Mouse (Mus musculus): ENCODE measurements around the gene Tada2a. TPM values are rescaled to one million over a fixed set of nuclear protein-coding genes. Genes with fewer than 3 reads are reported as not detected.

Gene Tada2a
- total and polyA plus RNA-seq, 2 experiments from 2014 or later = 24.8 to 30.1 TPM

DNA sequence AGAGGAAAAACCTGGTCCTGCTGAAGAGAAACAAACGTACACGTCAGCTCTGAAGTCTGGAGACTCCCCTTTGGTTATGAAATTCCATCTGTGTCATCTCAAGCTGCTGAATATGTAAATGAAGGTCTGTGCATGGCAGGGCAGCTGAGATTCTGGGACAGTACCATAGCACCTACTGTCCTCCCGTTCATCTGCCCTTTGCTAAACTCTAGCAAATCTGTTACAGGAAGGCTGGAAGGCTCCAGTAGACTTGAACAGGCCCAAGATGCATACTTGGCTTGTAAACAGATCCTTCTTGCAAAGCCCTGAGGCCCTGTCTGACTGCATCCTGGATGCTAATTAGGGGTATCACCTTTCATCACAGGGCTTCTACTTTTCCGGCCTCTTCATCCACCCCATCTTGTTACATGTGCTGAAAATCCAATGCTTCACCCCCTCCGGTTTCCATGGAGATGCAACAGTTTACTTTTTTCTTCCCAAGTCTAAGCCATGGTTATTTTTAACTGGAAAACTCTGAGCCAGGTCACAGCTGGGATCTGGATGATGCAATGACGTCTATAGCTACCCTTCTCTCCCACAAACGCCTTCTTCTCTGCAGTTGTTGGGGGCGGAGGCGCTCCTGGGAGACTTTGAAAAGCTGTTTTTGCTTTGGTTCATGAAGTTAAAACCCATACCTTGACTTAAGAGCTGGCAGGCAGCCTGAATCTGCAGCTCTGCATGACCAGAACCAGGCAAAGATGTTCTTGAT is 56.3 kb downstream of the Tada2a start:
- WGBS = 45% methylated on average over 9 of the region's 9 CpGs
- Histone ChIP-seq H3K36me3 (ENCODE audit: insufficient read depth) (peaks cover under 1% of the 10 kb centered on the region; the same call in 1 of the 2 replicates), H3K4me2 (ENCODE audit: low read depth) (no peak overlapping the region), H3K9ac (no peak overlapping the region), H3K9me3 (ENCODE audit: low read length) (no peaks in the 10 kb centered on the region), H3K4me1 (ENCODE audit: insufficient read depth) (peaks cover 10% of the 10 kb centered on the region), H3K27ac (ENCODE audit: low read depth, low read length) (no peak overlapping the region), H3K27me3 (ENCODE audit: insufficient read depth, low read length) (no peaks in the 10 kb centered on the region), H3K4me3 (ENCODE audit: low read depth, low read length) (no peak overlapping the region)
- DNase-seq (peak; percentile 52), ATAC-seq (peak; percentile 68)
- no peak for TF ChIP-seq CTCF (IDR thresholded peaks at IDR 0.05; ENCODE audit: low read depth)

- DNase-seq (no peak), ATAC-seq (no peak)
- H3K4me3 ChIP-seq (ENCODE audit: low read depth, low read length) = peak within 1 kb of the TSS; percentile 72
- H3K9ac ChIP-seq = peak within 1 kb of the TSS; percentile 51
- TF ChIP-seq CTCF (IDR thresholded peaks at IDR 0.05; ENCODE audit: low read depth) = no peak
- 22% methylated on average over 11 of the region's 11 CpGs for WGBS
- peaks cover 5% of the 10 kb centered on the region for H3K27me3 ChIP-seq (ENCODE audit: insufficient read depth, low read length)
- H3K9me3 ChIP-seq (ENCODE audit: low read length) = no peaks in the 10 kb centered on the region
- H3K36me3 ChIP-seq (ENCODE audit: insufficient read depth) = no peaks in the 10 kb centered on the region
- peak within 1 kb of the TSS; percentile 42; the same call in 1 of the 2 replicates for H3K27ac ChIP-seq (ENCODE audit: low read depth, low read length)
- peaks cover 17% of the 10 kb centered on the region for H3K4me1 ChIP-seq (ENCODE audit: insufficient read depth)
- H3K4me2 ChIP-seq (ENCODE audit: low read depth) = peak within 1 kb of the TSS; percentile 94
Measured at GRCm38 (mm10) chr11:84069034-84069370, 60.4 kb downstream of the Tada2a start, which contains the start of gene Dusp14. Gene Dusp14 (minus strand): TSS chr11:84069261.

- 6% methylated on average over 60 of the region's 63 CpGs for WGBS
Measured at GRCm38 (mm10) chr11:84068191-84069033, 61.0 kb downstream of the Tada2a start.

DNA sequence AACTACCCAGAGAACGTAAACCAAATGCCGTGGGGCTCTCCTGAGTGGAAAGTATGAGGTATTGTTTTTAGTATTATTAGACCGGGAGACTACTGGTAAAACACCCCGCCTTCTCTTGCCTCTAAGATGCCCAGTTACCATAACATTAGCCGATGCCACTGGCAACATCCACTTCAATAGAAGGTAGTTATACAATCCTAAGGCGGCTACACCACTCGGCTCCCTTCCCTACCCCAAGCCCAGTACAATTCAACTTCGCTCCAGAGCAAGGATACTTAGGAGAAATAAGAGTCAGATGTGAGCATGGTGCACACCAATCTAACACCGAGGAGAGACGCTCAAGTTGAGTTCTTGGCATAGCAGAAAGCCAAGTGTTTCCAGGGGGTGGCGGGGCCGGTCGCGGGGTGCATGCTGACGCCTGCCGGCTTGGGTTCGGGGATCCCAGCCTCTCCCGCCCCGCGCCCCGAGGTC is 61.6 kb downstream of the Tada2a start:
- DNase-seq (no peak), ATAC-seq (peak; percentile 23; the same call in 1 of the 2 replicates)
- Histone ChIP-seq H3K27ac (ENCODE audit: low read depth, low read length) (peak overlapping the region; percentile 42), H3K9me3 (ENCODE audit: low read length) (no peaks in the 10 kb centered on the region), H3K9ac (peak overlapping the region; percentile 51), H3K4me3 (ENCODE audit: low read depth, low read length) (peak overlapping the region; percentile 72), H3K36me3 (ENCODE audit: insufficient read depth) (no peaks in the 10 kb centered on the region), H3K4me1 (ENCODE audit: insufficient read depth) (peaks cover 14% of the 10 kb centered on the region), H3K27me3 (ENCODE audit: insufficient read depth, low read length) (peaks cover 5% of the 10 kb centered on the region), H3K4me2 (ENCODE audit: low read depth) (peak overlapping the region; percentile 94)
- no peak for TF ChIP-seq CTCF (IDR thresholded peaks at IDR 0.05; ENCODE audit: low read depth)
- 1% methylated on average over 21 of the region's 21 CpGs for WGBS

More at GRCm38 (mm10) chr11:84068191-84069033, 61.0 kb downstream of the Tada2a start:
- peak; percentile 76 for ATAC-seq
- peak; percentile 78 for DNase-seq
- H3K9me3 ChIP-seq (ENCODE audit: low read length) = no peaks in the 10 kb centered on the region
- H3K4me1 ChIP-seq (ENCODE audit: insufficient read depth) = peaks cover 17% of the 10 kb centered on the region
- peak overlapping the region; percentile 72 for H3K4me3 ChIP-seq (ENCODE audit: low read depth, low read length)
- TF ChIP-seq CTCF (IDR thresholded peaks at IDR 0.05; ENCODE audit: low read depth) = no peak
- no peaks in the 10 kb centered on the region for H3K36me3 ChIP-seq (ENCODE audit: insufficient read depth)
- peaks cover 5% of the 10 kb centered on the region for H3K27me3 ChIP-seq (ENCODE audit: insufficient read depth, low read length)
- H3K27ac ChIP-seq (ENCODE audit: low read depth, low read length) = peak overlapping the region; percentile 42; the same call in 1 of the 2 replicates
- peak overlapping the region; percentile 51 for H3K9ac ChIP-seq
- peak overlapping the region; percentile 94 for H3K4me2 ChIP-seq (ENCODE audit: low read depth)

GRCm38 (mm10) chr11:84066927-84067645 is 62.3 kb downstream of the Tada2a start:
- no peaks in the 10 kb centered on the region for H3K36me3 ChIP-seq (ENCODE audit: insufficient read depth)
- H3K4me2 ChIP-seq (ENCODE audit: low read depth) = peak overlapping the region; percentile 94
- peaks cover 14% of the 10 kb centered on the region for H3K4me1 ChIP-seq (ENCODE audit: insufficient read depth)
- H3K27ac ChIP-seq (ENCODE audit: low read depth, low read length) = no peak overlapping the region
- H3K9me3 ChIP-seq (ENCODE audit: low read length) = no peaks in the 10 kb centered on the region
- H3K4me3 ChIP-seq (ENCODE audit: low read depth, low read length) = peak overlapping the region; percentile 72
- H3K9ac ChIP-seq = 0 out of 2 replicates have a peak overlapping the region, but pooled peaks have one; percentile 18
- H3K27me3 ChIP-seq (ENCODE audit: insufficient read depth, low read length) = peaks cover 5% of the 10 kb centered on the region
- WGBS = 5% methylated on average over 18 of the region's 18 CpGs
- no peak for TF ChIP-seq CTCF (IDR thresholded peaks at IDR 0.05; ENCODE audit: low read depth)
- DNase-seq (no peak), ATAC-seq (no peak)

DNA sequence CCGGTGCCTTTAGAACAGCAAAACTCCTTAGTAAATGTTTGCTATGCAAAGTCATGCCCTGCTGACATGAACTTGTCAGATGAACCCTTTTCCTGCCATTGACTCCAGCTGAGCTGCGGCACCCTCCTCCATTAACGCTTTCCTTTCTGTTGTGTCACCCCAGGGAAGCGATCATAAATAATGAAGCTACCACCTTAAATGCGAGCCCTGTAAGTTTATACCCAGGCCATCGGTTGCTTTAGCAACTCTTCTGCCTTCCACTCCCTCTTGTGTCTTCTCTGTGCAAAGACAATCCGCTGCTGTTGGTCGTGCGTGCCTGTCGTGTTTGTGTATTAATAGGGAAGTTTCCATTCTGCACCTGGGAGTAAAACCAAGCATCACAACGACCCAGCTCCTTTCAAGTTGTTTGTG is 63.3 kb downstream of the Tada2a start:
- Histone ChIP-seq H3K27ac (ENCODE audit: low read depth, low read length) (no peak overlapping the region), H3K36me3 (ENCODE audit: insufficient read depth) (no peaks in the 10 kb centered on the region), H3K27me3 (ENCODE audit: insufficient read depth, low read length) (peaks cover 5% of the 10 kb centered on the region), H3K4me3 (ENCODE audit: low read depth, low read length) (0 out of 2 replicates have a peak overlapping the region, but pooled peaks have one; percentile 5), H3K4me1 (ENCODE audit: insufficient read depth) (peaks cover 14% of the 10 kb centered on the region), H3K4me2 (ENCODE audit: low read depth) (peak overlapping the region; percentile 26; the same call in 1 of the 2 replicates), H3K9ac (no peak overlapping the region), H3K9me3 (ENCODE audit: low read length) (no peaks in the 10 kb centered on the region)
- WGBS = 10% methylated on average over 11 of the region's 11 CpGs
- peak; percentile 71 for TF ChIP-seq CTCF (IDR thresholded peaks at IDR 0.05; ENCODE audit: low read depth)
- ATAC-seq (peak; percentile 55; the same call in 1 of the 2 replicates), DNase-seq (peak; percentile 55)

Measured in forebrain, postnatal 0 days (tissue).